Mouse (Mus musculus): ENCODE data around the gene Ackr3.
A peak's percentile ranks its signal among the peaks of the same experiment; 100 is the strongest.

Gene Ackr3

GRCm38 (mm10) chr1:90206684-90207083, 2.9 kb downstream of the Ackr3 start:
- no peak for DNase-seq

GRCm38 (mm10) chr1:90207279-90207678, 3.5 kb downstream of the Ackr3 start:
- DNase-seq, result no peak

GRCm38 (mm10) chr1:90207739-90208502, 4.1 kb downstream of the Ackr3 start:
- no peak for DNase-seq

GRCm38 (mm10) chr1:90208503-90208860, 4.7 kb downstream of the Ackr3 start:
- DNase-seq, result no peak

GRCm38 (mm10) chr1:90209069-90209468, 5.3 kb downstream of the Ackr3 start:
- DNase-seq, result no peak

GRCm38 (mm10) chr1:90209741-90210140, 6.0 kb downstream of the Ackr3 start:
- DNase-seq, result no peak

GRCm38 (mm10) chr1:90210346-90210745, 6.6 kb downstream of the Ackr3 start:
- no peak for DNase-seq

- DNase-seq, result no peak
Measured at GRCm38 (mm10) chr1:90210761-90211160, 7.0 kb downstream of the Ackr3 start.

GRCm38 (mm10) chr1:90212376-90212775, 8.6 kb downstream of the Ackr3 start:
- no peak for DNase-seq

- DNase-seq, result no peak
Measured at GRCm38 (mm10) chr1:90212901-90213300, 9.1 kb downstream of the Ackr3 start.

GRCm38 (mm10) chr1:90214021-90214420, 10.2 kb downstream of the Ackr3 start:
- DNase-seq, result no peak

- DNase-seq, result no peak
Measured at GRCm38 (mm10) chr1:90214926-90215325, 11.1 kb downstream of the Ackr3 start.

GRCm38 (mm10) chr1:90215881-90216280, 12.1 kb downstream of the Ackr3 start:
- no peak for DNase-seq

- DNase-seq, result no peak
Measured at GRCm38 (mm10) chr1:90216395-90216794, 12.6 kb downstream of the Ackr3 start.

GRCm38 (mm10) chr1:90220280-90220679, 16.5 kb downstream of the Ackr3 start:
- no peak for DNase-seq

GRCm38 (mm10) chr1:90220844-90221243, 17.1 kb downstream of the Ackr3 start:
- DNase-seq, result no peak

- no peak for DNase-seq
Measured at GRCm38 (mm10) chr1:90221811-90222361, 18.1 kb downstream of the Ackr3 start.

GRCm38 (mm10) chr1:90222427-90222901, 18.7 kb downstream of the Ackr3 start:
- no peak for DNase-seq

- no peak for DNase-seq
Measured at GRCm38 (mm10) chr1:90223006-90223405, 19.2 kb downstream of the Ackr3 start.

- no peak for DNase-seq
Measured at GRCm38 (mm10) chr1:90225603-90226254, 21.9 kb downstream of the Ackr3 start.

- peak; percentile 52 for DNase-seq
Measured at GRCm38 (mm10) chr1:90227684-90228322, 24.0 kb downstream of the Ackr3 start.

- no peak for DNase-seq
Measured at GRCm38 (mm10) chr1:90228323-90228697, 24.5 kb downstream of the Ackr3 start.

- DNase-seq, result no peak
Measured at GRCm38 (mm10) chr1:90230611-90231010, 26.8 kb downstream of the Ackr3 start.

All from liver (tissue).